Mouse (Mus musculus) liver, embryonic 11.5 days (tissue): ENCODE data around the gene Rps6kb2. TPM values are rescaled to one million over a fixed set of nuclear protein-coding genes. Genes with fewer than 3 reads are reported as not detected.
A peak's percentile ranks its signal among the peaks of the same experiment; 100 is the strongest.

ENCODE experiments used
- ATAC-seq: fragments of 200-750 bp; cut with Nextera tagmentation; replicated peaks from 2 replicates; pipeline ENCODE4 v1.8.0; 2017; ENCODE audit warnings: moderate number of reproducible peaks, mild to moderate bottlenecking, moderate TSS enrichment, moderate library complexity; ENCODE audit not compliant: low FRiP score
- DNase-seq: peaks from one replicate; pipeline ENCODE4 v3.0.0-alpha.2; 2017; ENCODE audit warnings: low spot score
- H3K27ac ChIP-seq: fragments of 300-500 bp; sonication (generic); 2 replicates; pipeline ENCODE4 v1.5.1; 2014; ENCODE audit warnings: mild to moderate bottlenecking, low read depth, low read length, control low read depth
- H3K27me3 ChIP-seq: fragments of 300-500 bp; sonication (generic); replicated peaks from 2 replicates; pipeline ENCODE4 v1.6.1; 2014; ENCODE audit warnings: low read length, mixed read lengths; ENCODE audit not compliant: control insufficient read depth, insufficient read depth
- H3K36me3 ChIP-seq: fragments of 300-500 bp; sonication (generic); 2 replicates; pipeline ENCODE4 v1.6.1; 2014; ENCODE audit warnings: mild to moderate bottlenecking, low read length, moderate library complexity, mixed read lengths; ENCODE audit not compliant: control insufficient read depth, insufficient read depth
- H3K4me1 ChIP-seq: fragments of 300-500 bp; sonication (generic); replicated peaks from 2 replicates; pipeline ENCODE4 v1.6.1; 2014; ENCODE audit warnings: low read length, mixed read lengths; ENCODE audit not compliant: control insufficient read depth, insufficient read depth
- H3K4me2 ChIP-seq: fragments of 300-500 bp; sonication (generic); 2 replicates; pipeline ENCODE4 v1.6.1; 2014; ENCODE audit warnings: mild to moderate bottlenecking, control low read depth, moderate library complexity
- H3K4me3 ChIP-seq: fragments of 300-500 bp; sonication (generic); 2 replicates; pipeline ENCODE4 v1.5.1; 2014; ENCODE audit warnings: low read depth, low read length, control low read depth
- H3K9ac ChIP-seq: fragments of 300-500 bp; sonication (generic); 2 replicates; pipeline ENCODE4 v1.6.1; 2014; ENCODE audit warnings: low read depth, low read length, control low read depth
- H3K9me3 ChIP-seq: fragments of 300-500 bp; sonication (generic); 2 replicates; pipeline ENCODE4 v1.6.1; 2016; ENCODE audit warnings: low read length, inconsistent platforms, mixed read lengths; ENCODE audit not compliant: control insufficient read depth
- WGBS: fragments of 180-500 bp; shearing (Covaris S2); extraction: QIAGEN DNeasy Blood & Tissue Kit; methylation state at CpG from one replicate; pipeline ENCODE4 v1.1.7; 2014; 5-methylcytosine and 5-hydroxymethylcytosine counted together
- polyA plus RNA-seq: library from polyadenylated mRNA; unstranded; fragments of >200 nt; fragmentation: Nextera tagmentation; extraction: Ambion mirVana; gene quantifications from 2 replicates; pipeline ENCODE4 v1.2.1, GENCODE M21; 2014

Gene Rps6kb2
- polyA plus RNA-seq, 1 experiment from 2014 or later: 53.5 TPM

DNA sequence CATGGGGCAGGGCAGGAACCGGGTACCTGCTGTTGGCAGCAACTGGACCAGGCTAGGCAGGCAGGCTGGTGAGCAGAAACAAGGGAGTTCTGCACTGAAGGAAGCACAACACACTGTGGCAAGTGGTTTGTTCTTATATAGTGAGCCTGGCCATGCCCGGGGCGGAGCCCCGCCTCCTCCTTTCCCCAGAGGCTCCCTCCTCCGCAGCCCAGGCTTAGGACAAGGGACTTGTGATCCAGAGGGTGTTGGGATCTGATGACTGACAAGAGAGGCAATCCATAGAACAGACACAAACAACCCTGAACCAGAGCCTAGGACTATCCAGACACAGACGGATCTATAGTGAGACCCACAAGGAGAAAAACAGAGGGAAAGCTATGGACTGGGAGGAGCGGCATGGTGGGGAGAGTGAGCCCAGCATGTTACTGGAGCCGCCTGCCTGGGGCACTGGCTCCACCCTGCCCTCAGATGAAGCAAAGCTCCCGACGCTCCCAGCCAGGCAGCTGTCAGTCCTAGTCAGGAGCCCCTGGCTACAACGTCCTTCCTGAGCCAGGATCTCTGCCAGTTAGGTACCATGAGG, 12.3 kb upstream of the Rps6kb2 start, which contains the start of gene Carns1:
Gene Carns1 (minus strand): TSS at position 112 of the 580 bp plus-strand sequence.
- no peak within 1 kb of the TSS for H3K9ac ChIP-seq
- WGBS: 11% methylated on average over 11 of the region's 11 CpGs
- no peak within 1 kb of the TSS for H3K27ac ChIP-seq
- no peaks in the 10 kb centered on the region for H3K36me3 ChIP-seq
- H3K27me3 ChIP-seq: no peaks in the 10 kb centered on the region
- H3K4me1 ChIP-seq: no peaks in the 10 kb centered on the region
- DNase-seq (no peak), ATAC-seq (peak; percentile 49)
- H3K9me3 ChIP-seq: no peaks in the 10 kb centered on the region
- peak within 1 kb of the TSS; percentile 45 for H3K4me2 ChIP-seq
- no peak within 1 kb of the TSS for H3K4me3 ChIP-seq

DNA sequence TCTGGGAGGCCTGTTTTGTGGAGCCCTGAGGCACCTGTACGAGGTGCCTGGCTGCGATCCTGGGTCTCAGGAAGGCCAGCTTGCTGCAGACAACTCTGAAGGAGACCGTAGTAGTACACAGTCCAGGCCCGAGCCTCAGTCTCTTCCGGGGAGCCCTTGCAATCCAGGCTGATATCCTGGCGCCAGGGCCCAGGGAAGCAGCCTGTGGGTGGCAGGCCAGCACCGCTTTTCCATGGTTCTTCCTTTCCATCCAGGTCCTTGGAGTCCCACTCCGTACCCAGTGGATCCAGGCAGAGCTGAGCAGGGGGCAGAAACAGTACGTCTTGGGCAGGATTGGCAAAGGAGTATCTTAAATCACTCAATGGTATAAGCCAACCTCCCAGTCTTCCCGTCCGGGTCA, 9.8 kb upstream of the Rps6kb2 start:
- no peaks in the 10 kb centered on the region for H3K36me3 ChIP-seq
- no peak for DNase-seq
- ATAC-seq: no peak
- peaks cover 6% of the 10 kb centered on the region for H3K4me1 ChIP-seq
- WGBS: 67% methylated on average over 11 of the region's 11 CpGs
- no peaks in the 10 kb centered on the region for H3K9me3 ChIP-seq
- no peak overlapping the region for H3K4me3 ChIP-seq
- no peak overlapping the region for H3K9ac ChIP-seq
- no peak overlapping the region for H3K27ac ChIP-seq
- H3K4me2 ChIP-seq: no peak overlapping the region
- no peaks in the 10 kb centered on the region for H3K27me3 ChIP-seq

DNA sequence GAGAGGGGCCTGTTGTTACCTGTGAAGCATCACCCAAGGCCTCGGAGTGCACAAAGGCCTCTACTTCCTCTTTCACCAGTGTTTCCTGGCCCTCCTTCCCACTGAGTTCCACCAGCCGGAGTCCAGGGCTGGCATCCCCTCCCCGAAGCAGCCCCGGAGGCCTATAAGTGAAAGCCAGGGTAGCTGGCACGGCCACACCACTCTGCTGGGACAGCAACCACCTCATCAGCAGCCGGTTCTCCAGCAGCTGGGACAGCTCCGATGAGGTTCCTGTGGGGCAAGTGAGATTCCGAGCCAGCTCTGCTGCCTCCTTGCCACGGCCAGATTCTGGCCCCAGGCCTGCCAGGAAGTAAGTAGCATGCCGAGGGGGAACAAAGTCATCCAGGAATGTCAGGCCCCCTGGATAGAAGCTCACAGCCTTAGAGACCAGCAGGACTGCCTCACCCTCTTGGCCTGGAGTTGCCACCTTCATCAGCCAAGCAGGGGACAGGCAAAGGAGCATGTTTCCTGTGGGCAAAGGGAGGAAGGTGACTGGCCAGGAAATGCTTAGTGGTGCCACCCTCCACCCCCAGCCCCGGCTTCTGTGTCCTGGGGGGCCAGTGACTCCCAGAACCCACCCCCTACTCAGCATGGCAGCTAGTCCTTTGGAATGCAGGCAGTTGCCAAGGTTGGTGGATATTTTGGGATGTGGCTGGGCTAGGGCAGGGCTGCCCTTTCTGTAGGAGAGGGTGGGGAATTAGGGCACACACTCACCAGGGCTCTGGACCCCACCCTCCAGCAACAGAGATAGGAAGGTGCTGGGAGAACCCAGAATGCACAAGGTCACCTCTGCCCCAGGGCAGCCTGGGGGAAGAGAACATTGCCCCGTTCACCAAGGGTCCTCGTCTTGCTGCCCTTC, 8.5 kb upstream of the Rps6kb2 start:
- Histone ChIP-seq H3K36me3 (no peaks in the 10 kb centered on the region), H3K27me3 (no peaks in the 10 kb centered on the region), H3K4me3 (no peak overlapping the region), H3K4me2 (no peak overlapping the region), H3K27ac (no peak overlapping the region), H3K9ac (no peak overlapping the region), H3K4me1 (peaks cover 6% of the 10 kb centered on the region), H3K9me3 (no peaks in the 10 kb centered on the region)
- ATAC-seq: no peak
- WGBS: 65% methylated on average over 13 of the region's 13 CpGs
- DNase-seq: no peak

DNA sequence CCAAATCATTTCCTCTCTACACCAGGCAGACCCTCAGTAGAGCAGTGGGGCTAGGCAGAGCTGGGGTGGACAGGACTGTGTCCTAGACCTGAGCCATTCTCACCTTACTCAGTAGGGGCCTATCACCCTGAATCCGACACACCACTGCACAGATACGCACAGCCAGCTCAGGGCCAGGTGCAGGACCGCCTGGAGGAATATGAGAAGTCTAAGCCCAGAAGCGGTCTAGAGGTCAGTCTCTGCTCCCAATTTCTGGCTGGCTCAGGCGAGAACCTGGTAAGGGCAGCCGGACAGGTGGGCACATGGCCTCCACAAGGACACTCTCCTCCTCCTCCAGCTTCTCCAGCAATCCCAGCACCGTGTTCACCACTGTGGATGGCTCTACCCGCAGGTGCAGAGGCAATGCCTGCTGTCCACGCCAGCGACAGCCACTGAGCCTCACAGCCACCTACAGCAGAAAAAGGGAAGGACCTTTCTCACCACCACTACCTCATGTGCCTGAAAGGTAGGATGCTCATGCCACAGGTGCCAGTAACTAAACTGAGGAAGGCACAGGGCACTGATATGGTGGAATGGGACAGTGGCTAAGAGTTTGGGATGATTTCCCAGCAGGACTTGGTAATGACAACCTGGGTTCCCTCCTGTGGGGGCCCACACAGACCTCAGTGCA, 7.7 kb upstream of the Rps6kb2 start:
- ATAC-seq (no peak), DNase-seq (no peak)
- Histone ChIP-seq H3K4me1 (peaks cover 6% of the 10 kb centered on the region), H3K36me3 (no peaks in the 10 kb centered on the region), H3K4me3 (no peak overlapping the region), H3K9ac (no peak overlapping the region), H3K9me3 (no peaks in the 10 kb centered on the region), H3K27ac (no peak overlapping the region), H3K27me3 (no peaks in the 10 kb centered on the region), H3K4me2 (no peak overlapping the region)
- 86% methylated on average over 10 of the region's 10 CpGs for WGBS

DNA sequence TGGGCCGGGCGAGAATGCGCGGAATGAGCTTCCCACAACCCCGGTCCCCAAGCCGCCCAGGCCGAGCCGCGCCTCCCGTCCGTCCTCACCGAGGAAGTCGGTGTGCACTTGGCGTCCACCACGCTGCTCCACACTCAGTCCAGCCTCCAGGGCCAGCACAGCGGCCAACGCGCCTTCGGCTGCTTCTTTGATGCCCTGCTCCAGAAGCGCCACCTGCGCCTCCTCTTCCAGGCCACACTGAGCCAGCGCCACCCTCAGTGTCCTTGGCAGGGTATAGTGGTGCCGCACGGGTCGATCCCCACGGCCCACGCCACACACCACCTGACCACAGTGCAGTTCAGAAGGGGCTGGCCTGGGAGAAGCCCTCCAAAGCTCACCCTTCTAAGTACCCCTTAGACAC, 6.7 kb upstream of the Rps6kb2 start:
- no peak; the same call in 1 of the 2 replicates for ATAC-seq

DNA sequence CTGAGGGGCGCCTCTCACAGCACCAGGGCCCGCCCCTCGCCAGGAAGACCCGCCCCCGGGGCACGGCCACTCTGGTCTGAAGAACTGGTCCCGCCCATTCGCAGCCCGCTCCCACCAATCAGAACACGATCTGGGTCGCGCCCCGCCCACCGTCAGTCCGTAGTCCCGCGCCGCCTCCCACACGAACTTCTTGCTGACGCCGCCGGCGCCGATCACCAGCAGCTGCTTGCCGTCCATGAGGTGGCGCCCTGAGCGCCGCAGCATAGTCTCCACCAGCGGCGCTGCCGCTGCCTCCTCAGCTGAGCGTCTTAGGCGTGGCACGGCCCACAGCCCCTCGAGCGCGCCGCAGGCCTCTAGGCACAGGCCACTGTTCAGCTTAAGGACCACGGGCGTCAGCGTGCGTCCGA, 6.2 kb upstream of the Rps6kb2 start:
- peaks cover 6% of the 10 kb centered on the region for H3K4me1 ChIP-seq
- H3K9ac ChIP-seq: peak overlapping the region; percentile 85
- peak overlapping the region; percentile 53 for H3K4me3 ChIP-seq
- no peaks in the 10 kb centered on the region for H3K27me3 ChIP-seq
- DNase-seq: peak; percentile 99
- peak overlapping the region; percentile 98 for H3K4me2 ChIP-seq
- ATAC-seq: peak; percentile 94
- peak overlapping the region; percentile 70 for H3K27ac ChIP-seq
- H3K36me3 ChIP-seq: no peaks in the 10 kb centered on the region
- WGBS: under 1% methylated on average over 43 of the region's 43 CpGs
- no peaks in the 10 kb centered on the region for H3K9me3 ChIP-seq

More for the DNA sequence above, 6.7 kb upstream of the Rps6kb2 start:
- Histone ChIP-seq H3K27ac (peak overlapping the region; percentile 70), H3K36me3 (no peaks in the 10 kb centered on the region), H3K4me2 (peak overlapping the region; percentile 98), H3K27me3 (no peaks in the 10 kb centered on the region), H3K9me3 (no peaks in the 10 kb centered on the region), H3K4me1 (peaks cover 6% of the 10 kb centered on the region), H3K4me3 (peak overlapping the region; percentile 53), H3K9ac (peak overlapping the region; percentile 85)
- WGBS: 10% methylated on average over 27 of the region's 27 CpGs
- DNase-seq: no peak

DNA sequence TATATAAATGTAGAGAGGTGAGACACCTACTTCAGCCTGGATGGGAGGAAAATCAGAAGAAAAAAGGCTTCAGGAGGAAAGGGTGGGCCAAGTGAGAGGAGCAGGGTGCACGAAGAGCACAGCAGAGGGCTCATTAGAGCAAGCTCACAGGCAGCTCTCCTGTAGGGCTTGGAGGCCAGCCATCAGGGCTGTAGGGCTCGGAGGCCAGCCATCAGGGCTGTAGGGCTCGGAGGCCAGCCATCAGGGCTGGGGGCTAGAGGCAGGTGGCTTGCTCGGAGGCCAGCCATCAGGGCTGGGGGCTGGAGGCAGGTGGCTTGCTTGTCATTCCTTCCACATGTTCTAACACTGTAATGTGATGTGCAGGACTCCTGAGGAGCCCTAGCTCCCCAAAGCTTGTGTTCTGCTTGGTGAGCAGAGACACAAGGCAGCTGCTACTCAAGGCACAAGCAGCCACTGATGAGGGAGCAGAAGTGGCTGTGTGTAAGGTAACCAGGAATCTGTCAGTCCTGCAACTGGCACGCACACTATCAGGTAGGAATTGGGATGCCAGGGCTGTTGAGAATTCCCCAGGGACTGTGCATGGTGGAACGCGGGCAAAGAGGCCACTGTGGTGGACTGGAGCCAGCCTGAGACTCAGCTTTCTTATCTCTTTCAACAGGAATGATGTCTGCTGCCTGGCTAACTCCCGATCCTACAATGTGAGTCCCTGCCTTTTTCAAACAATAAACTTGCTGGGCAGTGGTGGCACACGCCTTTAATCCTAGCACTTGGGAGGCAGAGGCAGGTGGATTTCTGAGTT, 3.7 kb upstream of the Rps6kb2 start:
- no peaks in the 10 kb centered on the region for H3K9me3 ChIP-seq
- H3K27me3 ChIP-seq: no peaks in the 10 kb centered on the region
- H3K4me2 ChIP-seq: no peak overlapping the region
- H3K4me1 ChIP-seq: peaks cover 14% of the 10 kb centered on the region
- DNase-seq (no peak), ATAC-seq (no peak)
- 59% methylated on average over 9 of the region's 9 CpGs for WGBS
- H3K4me3 ChIP-seq: no peak overlapping the region
- H3K36me3 ChIP-seq: 0 out of 2 replicates have a peak, but pooled peaks cover under 1% of the 10 kb centered on the region
- H3K27ac ChIP-seq: no peak overlapping the region
- no peak overlapping the region for H3K9ac ChIP-seq

DNA sequence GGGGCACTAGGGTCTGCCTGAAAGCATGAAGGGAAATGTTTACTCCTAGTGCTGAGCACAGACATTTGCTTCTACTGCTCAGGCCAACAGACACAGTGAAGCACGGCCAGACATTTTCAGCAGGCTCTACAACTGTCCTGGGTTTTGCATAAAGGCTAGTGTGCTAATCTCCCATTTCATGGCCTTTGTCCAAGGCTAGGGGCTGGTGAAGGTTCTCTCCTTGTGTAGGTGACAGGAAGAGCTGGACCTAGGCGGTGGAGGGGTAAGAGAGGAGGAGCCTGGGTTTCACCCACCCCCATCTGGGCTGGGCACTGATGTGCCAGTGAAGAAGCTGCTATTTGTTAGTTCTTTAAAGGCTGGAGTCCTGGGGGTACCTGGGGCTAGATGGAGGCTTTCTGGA, 1.6 kb upstream of the Rps6kb2 start:
- H3K4me1 ChIP-seq: peaks cover 8% of the 10 kb centered on the region
- ATAC-seq (no peak), DNase-seq (no peak)
- H3K36me3 ChIP-seq: peaks cover 9% of the 10 kb centered on the region
- no peak overlapping the region for H3K9ac ChIP-seq
- no peak overlapping the region for H3K4me2 ChIP-seq
- no peak overlapping the region for H3K27ac ChIP-seq
- no peak overlapping the region for H3K4me3 ChIP-seq
- H3K27me3 ChIP-seq: no peaks in the 10 kb centered on the region
- no peaks in the 10 kb centered on the region for H3K9me3 ChIP-seq
- 75% methylated on average over 2 of the region's 2 CpGs for WGBS
